Mouse (Mus musculus) bone marrow macrophage, adult 2 months (primary cell): ENCODE data around the gene Sema6b. TPM values are rescaled to one million over a fixed set of nuclear protein-coding genes. Genes with fewer than 3 reads are reported as not detected.

ENCODE experiments used
- H3K27ac ChIP-seq: 2 replicates; pipeline ENCODE4 v1.5.1; 2012; ENCODE audit warnings: low read depth, low read length; ENCODE audit not compliant: insufficient read depth
- H3K4me1 ChIP-seq: 2 replicates; pipeline ENCODE4 v1.6.1; 2012; ENCODE audit warnings: low read length; ENCODE audit not compliant: control insufficient read depth, insufficient read depth
- H3K4me3 ChIP-seq: 2 replicates; pipeline ENCODE4 v1.5.1; 2012; ENCODE audit warnings: mild to moderate bottlenecking, low read length, moderate library complexity; ENCODE audit not compliant: insufficient read depth
- CTCF ChIP-seq: IDR thresholded peaks from 2 replicates; pipeline ENCODE4 v1.5.1; 2012; ENCODE audit warnings: low read depth, mild to moderate bottlenecking, low read length, moderate library complexity
- POLR2A ChIP-seq: IDR thresholded peaks from 2 replicates; pipeline ENCODE4 v1.6.1; 2012; ENCODE audit warnings: mild to moderate bottlenecking, low read depth, low read length, borderline replicate concordance
- polyA plus RNA-seq: library from polyadenylated mRNA; stranded (reverse); fragments of >200 nt; gene quantifications from 2 replicates; pipeline ENCODE4 v1.2.4, GENCODE M21; 2012; ENCODE audit not compliant: missing spikeins, insufficient read depth, insufficient read length

The Sema6b gene
- polyA plus RNA-seq, 1 experiment, result 8.1 TPM

- no peaks in the 10 kb centered on the region for H3K4me1 ChIP-seq
- no peak overlapping the region for H3K4me3 ChIP-seq
- no peak overlapping the region for H3K27ac ChIP-seq
- TF ChIP-seq POLR2A (no peak), CTCF (no peak)
Observed at GRCm38 (mm10) chr17:56098180-56098579, 42.0 kb downstream of the Sema6b start.

GRCm38 (mm10) chr17:56096883-56097282 is 43.3 kb downstream of the Sema6b start:
- H3K4me3 ChIP-seq, result no peak overlapping the region
- no peak overlapping the region for H3K27ac ChIP-seq
- no peaks in the 10 kb centered on the region for H3K4me1 ChIP-seq
- TF ChIP-seq POLR2A, result no peak
- TF ChIP-seq CTCF, result no peak

DNA sequence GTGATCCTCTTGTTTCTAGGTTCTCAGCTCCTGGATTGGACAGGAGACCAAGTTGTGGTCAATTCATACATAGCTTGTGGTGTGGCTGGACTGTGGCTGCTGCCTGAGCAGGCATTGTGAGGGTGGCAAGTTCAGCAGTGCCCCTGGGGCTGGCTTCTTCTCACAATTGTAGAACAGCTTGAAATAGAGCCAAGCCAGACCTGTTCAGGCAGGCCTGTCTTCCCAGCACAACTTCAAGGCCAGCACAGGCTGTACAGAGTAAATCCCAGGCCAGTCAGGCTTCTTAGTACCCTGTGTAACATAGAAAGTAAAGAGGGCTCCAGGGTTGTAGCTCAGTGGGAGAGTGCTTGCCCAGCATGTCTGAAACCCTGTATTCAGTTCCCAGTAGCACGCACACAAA is 47.3 kb downstream of the Sema6b start:
- Histone ChIP-seq H3K4me3 (no peak overlapping the region), H3K27ac (no peak overlapping the region), H3K4me1 (no peaks in the 10 kb centered on the region)
- TF ChIP-seq CTCF (no peak), POLR2A (no peak)

- Histone ChIP-seq H3K4me3 (no peak overlapping the region), H3K4me1 (no peaks in the 10 kb centered on the region), H3K27ac (no peak overlapping the region)
- TF ChIP-seq POLR2A (no peak), CTCF (no peak)
Observed at GRCm38 (mm10) chr17:56092312-56092711, 47.8 kb downstream of the Sema6b start.

GRCm38 (mm10) chr17:56080781-56081585 is 59.2 kb downstream of the Sema6b start:
- Histone ChIP-seq H3K4me1 (peaks cover 16% of the 10 kb centered on the region), H3K27ac (no peak overlapping the region), H3K4me3 (peak overlapping the region; percentile 77)
- no peak for TF ChIP-seq POLR2A
- TF ChIP-seq CTCF, result no peak

DNA sequence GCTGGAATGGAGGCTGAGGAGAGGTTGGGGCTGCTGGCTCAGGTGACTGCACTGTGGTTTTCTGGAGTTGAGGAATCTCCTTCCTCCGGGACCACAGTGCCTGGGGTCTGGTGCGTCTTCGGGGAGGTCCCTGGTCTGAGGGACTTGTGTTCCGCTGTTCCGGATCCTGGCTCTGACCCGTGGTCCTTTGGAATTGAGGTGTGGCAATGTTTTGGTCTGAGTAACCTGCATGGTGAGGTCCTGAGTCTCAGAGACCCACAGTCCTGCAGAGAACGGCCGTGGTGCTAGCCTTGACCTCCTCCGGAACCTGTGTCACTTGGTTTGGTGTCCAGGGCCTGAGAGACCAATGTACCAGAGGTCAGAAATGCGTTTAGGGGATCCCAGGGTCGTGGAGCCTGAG is 60.2 kb downstream of the Sema6b start:
- peaks cover 22% of the 10 kb centered on the region for H3K4me1 ChIP-seq
- no peak overlapping the region for H3K27ac ChIP-seq
- peak overlapping the region; percentile 77 for H3K4me3 ChIP-seq
- TF ChIP-seq CTCF (no peak), POLR2A (no peak)

DNA sequence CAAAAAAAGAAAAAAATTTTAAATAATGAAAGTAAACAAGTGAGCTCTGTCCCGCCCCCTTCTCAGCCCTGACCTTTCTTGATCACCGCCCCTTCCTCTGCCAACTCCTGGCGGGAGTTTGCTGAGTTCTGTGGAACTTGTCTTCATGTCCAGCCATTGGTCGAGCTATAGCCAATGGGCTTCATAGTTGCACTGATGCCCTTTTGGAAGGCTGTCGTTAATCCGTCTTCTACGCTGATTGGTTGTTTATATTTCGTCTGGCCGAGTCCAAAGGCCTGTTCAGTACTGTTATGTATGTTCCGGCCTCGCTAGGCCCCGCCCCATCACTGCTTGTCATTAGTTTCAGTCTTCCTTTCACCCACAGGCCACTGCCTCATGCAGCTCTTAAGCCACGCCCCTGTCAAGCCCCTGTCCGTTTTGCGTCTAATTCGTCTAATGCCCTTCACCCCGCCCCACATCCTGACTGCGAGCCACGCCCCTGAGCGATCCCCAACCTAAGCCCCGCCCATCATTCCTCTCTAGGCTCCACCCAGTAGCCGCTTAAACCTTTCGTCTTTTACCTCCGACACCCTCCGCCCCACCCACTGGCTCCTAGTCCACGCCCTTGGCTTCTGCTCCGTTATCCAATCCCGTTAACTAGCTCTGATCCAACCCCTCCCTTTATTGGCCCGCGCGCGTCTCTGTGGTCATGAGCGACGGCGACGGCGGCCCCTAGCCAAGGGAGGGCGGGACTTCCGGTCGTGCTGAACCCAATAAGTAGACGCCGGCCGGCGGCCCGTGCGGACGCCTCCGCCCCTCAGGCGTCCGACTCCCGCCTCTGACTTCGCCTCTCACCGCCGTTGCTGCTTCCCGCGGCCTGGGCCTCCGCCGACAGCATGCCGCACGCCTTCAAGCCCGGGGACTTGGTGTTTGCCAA is 61.0 kb downstream of the Sema6b start, which contains the start of gene Hdgfl2:
Gene Hdgfl2, plus strand, starts transcription at position 755 of the 916 bp plus-strand sequence.
- Histone ChIP-seq H3K27ac (peak within 1 kb of the TSS; percentile 41), H3K4me1 (peaks cover 23% of the 10 kb centered on the region), H3K4me3 (peak within 1 kb of the TSS; percentile 77)
- TF ChIP-seq CTCF (no peak), POLR2A (peak; percentile 89)

- Histone ChIP-seq H3K4me1 (peaks cover 29% of the 10 kb centered on the region), H3K27ac (peak overlapping the region; percentile 41), H3K4me3 (peak overlapping the region; percentile 42)
Observed at GRCm38 (mm10) chr17:56078361-56078760, 61.8 kb downstream of the Sema6b start.

- H3K4me1 ChIP-seq, result peaks cover 29% of the 10 kb centered on the region
- H3K27ac ChIP-seq, result no peak overlapping the region
- TF ChIP-seq CTCF (no peak), POLR2A (no peak)
- no peak overlapping the region for H3K4me3 ChIP-seq
Observed at GRCm38 (mm10) chr17:56077523-56077922, 62.6 kb downstream of the Sema6b start.

- Histone ChIP-seq H3K4me1 (peaks cover 16% of the 10 kb centered on the region), H3K27ac (peak within 1 kb of the TSS; percentile 98), H3K4me3 (peak within 1 kb of the TSS; percentile 86)
- TF ChIP-seq POLR2A (no peak), CTCF (no peak)
Observed at GRCm38 (mm10) chr17:56074827-56075208, 65.3 kb downstream of the Sema6b start, which contains the start of gene Ubxn6. Gene Ubxn6, minus strand, starts transcription at chr17:56075028.
